Mouse (Mus musculus) lung, embryonic 16.5 days (tissue): ENCODE measurements around the gene Cox19. TPM values are rescaled to one million over a fixed set of nuclear protein-coding genes. Genes with fewer than 3 reads are reported as not detected.
A peak's percentile ranks its signal among the peaks of the same experiment; 100 is the strongest.

Source experiments
- ATAC-seq: fragments of 200-750 bp; cut with Nextera tagmentation; 2 replicates; pipeline ENCODE4 v1.8.0; 2017; ENCODE audit warnings: low read depth, mild to moderate bottlenecking, moderate library complexity
- H3K27ac ChIP-seq: fragments of 300-500 bp; sonication (generic); 2 replicates; pipeline ENCODE4 v1.5.1; 2014; ENCODE audit warnings: mild to moderate bottlenecking, control low read depth, low read length
- H3K27me3 ChIP-seq: fragments of 300-500 bp; sonication (generic); 2 replicates; pipeline ENCODE4 v1.6.1; 2014; ENCODE audit warnings: low read depth, low read length, mixed read lengths; ENCODE audit not compliant: control insufficient read depth, insufficient read depth
- H3K36me3 ChIP-seq: fragments of 300-500 bp; sonication (generic); 2 replicates; pipeline ENCODE4 v1.6.1; 2014; ENCODE audit warnings: low read length; ENCODE audit not compliant: control insufficient read depth, insufficient read depth
- H3K4me1 ChIP-seq: fragments of 300-500 bp; sonication (generic); replicated peaks from 2 replicates; pipeline ENCODE4 v1.6.1; 2014; ENCODE audit warnings: low read length, mixed read lengths; ENCODE audit not compliant: control insufficient read depth, insufficient read depth
- H3K4me2 ChIP-seq: fragments of 300-500 bp; sonication (generic); 2 replicates; pipeline ENCODE4 v1.6.1; 2014; ENCODE audit warnings: low read depth, low read length, control low read depth
- H3K4me3 ChIP-seq: fragments of 300-500 bp; sonication (generic); 2 replicates; pipeline ENCODE4 v1.5.1; 2014; ENCODE audit warnings: mild to moderate bottlenecking, low read length, control low read depth
- H3K9ac ChIP-seq: fragments of 300-500 bp; sonication (generic); 2 replicates; pipeline ENCODE4 v1.6.1; 2014; ENCODE audit warnings: low read length, control low read depth
- H3K9me3 ChIP-seq: fragments of 300-500 bp; sonication (generic); 2 replicates; pipeline ENCODE4 v1.6.1; 2016; ENCODE audit warnings: low read length; ENCODE audit not compliant: control insufficient read depth
- WGBS: fragments of 180-500 bp; shearing (Covaris S2); extraction: QIAGEN DNeasy Blood & Tissue Kit; methylation state at CpG from one replicate; pipeline ENCODE4 v1.1.7; 2014; 5-methylcytosine and 5-hydroxymethylcytosine counted together
- polyA plus RNA-seq: library from polyadenylated mRNA; unstranded; fragments of >200 nt; fragmentation: Nextera tagmentation; extraction: Ambion mirVana; gene quantifications from 2 replicates; pipeline ENCODE4 v1.2.1, GENCODE M21; 2015

Cox19 gene
- polyA plus RNA-seq, 1 experiment from 2014 or later: 79.8 TPM

- H3K9ac ChIP-seq: no peak overlapping the region
- 0 out of 2 replicates have a peak, but pooled peaks cover 3% of the 10 kb centered on the region for H3K4me1 ChIP-seq
- 83% methylated on average over 9 of the region's 9 CpGs for WGBS
These were observed 47.6 kb downstream of the Cox19 start for GRCm38 (mm10) chr5:139303646-139304061.

DNA sequence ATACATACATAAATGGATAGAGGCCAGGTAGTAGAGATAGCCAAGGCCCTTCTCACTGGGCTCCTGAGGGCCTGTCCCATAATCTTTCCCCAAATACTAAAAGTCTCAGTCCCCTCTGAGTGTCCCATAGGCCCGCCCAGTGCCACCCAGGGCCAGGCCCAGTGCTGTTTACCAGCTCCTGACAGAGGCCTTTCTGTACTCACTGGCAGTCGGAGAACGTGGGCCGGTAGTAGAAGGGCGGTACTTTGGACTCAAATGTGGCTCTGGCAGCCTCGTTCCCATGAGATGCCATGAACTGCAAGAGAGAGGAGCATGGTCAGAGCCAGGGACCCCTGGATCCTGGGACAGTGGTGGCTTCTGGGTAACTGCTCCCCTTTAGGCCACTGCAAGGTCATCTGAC is 49.1 kb downstream of the Cox19 start:
- Histone ChIP-seq H3K27ac (no peak overlapping the region), H3K4me2 (no peak overlapping the region), H3K9me3 (no peaks in the 10 kb centered on the region), H3K27me3 (no peaks in the 10 kb centered on the region), H3K4me1 (0 out of 2 replicates have a peak, but pooled peaks cover 3% of the 10 kb centered on the region), H3K4me3 (no peak overlapping the region), H3K9ac (no peak overlapping the region), H3K36me3 (no peaks in the 10 kb centered on the region)
- ATAC-seq: no peak
- WGBS: 92% methylated on average over 6 of the region's 6 CpGs

More at GRCm38 (mm10) chr5:139303646-139304061, 47.6 kb downstream of the Cox19 start:
- ATAC-seq: no peak
- Histone ChIP-seq H3K9me3 (no peaks in the 10 kb centered on the region), H3K4me2 (no peak overlapping the region), H3K36me3 (no peaks in the 10 kb centered on the region), H3K27me3 (no peaks in the 10 kb centered on the region), H3K4me3 (no peak overlapping the region), H3K27ac (no peak overlapping the region)

DNA sequence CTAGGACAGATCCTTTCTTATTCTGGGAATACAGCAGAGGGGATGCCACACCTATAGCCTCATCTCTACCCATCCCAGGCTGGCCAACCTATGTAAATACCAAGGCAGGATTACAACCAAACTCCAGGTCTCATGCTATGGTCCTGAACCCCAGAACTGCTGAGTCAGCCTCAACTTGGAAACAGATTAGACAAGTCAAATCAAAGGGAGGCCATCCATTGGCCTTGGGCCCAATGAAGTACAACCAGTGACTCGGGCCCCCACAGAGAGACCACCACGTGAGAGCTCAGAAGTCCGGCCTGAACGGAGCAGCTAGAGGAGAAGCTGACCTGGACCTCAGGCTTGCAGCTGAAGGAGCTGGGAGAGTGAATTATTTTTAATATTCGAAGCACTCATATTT is 53.5 kb downstream of the Cox19 start:
- no peak overlapping the region for H3K27ac ChIP-seq
- H3K9ac ChIP-seq: no peak overlapping the region
- no peak for ATAC-seq
- H3K4me1 ChIP-seq: 0 out of 2 replicates have a peak, but pooled peaks cover 3% of the 10 kb centered on the region
- H3K9me3 ChIP-seq: no peaks in the 10 kb centered on the region
- H3K36me3 ChIP-seq: no peaks in the 10 kb centered on the region
- H3K4me2 ChIP-seq: no peak overlapping the region
- 76% methylated on average over 5 of the region's 5 CpGs for WGBS
- no peaks in the 10 kb centered on the region for H3K27me3 ChIP-seq
- no peak overlapping the region for H3K4me3 ChIP-seq

GRCm38 (mm10) chr5:139297092-139297491 is 54.1 kb downstream of the Cox19 start:
- Histone ChIP-seq H3K9ac (no peak overlapping the region), H3K4me2 (no peak overlapping the region), H3K4me1 (0 out of 2 replicates have a peak, but pooled peaks cover 3% of the 10 kb centered on the region), H3K27ac (no peak overlapping the region), H3K9me3 (no peaks in the 10 kb centered on the region), H3K36me3 (no peaks in the 10 kb centered on the region), H3K4me3 (no peak overlapping the region), H3K27me3 (no peaks in the 10 kb centered on the region)
- no peak for ATAC-seq
- 89% methylated on average over 10 of the region's 10 CpGs for WGBS

DNA sequence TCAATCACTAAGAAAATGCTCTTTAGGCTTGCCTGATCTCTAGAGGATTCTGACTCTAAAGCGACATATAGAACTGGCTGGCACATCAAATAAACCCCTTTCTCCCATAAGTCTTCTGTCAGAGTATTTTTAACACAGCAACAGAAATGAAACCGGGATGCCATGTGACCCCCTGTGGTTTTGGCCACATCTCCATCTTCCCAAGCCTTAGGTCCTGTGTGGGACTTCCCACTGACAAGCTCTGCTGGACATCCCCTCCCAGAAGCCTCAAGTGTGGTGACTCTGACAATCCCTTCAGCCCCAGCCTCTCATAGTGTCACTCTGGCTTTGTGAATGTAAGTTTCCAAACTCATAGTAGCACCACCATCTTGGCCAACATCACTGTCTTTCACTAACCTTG is 57.1 kb downstream of the Cox19 start:
- H3K9ac ChIP-seq: no peak overlapping the region
- H3K4me1 ChIP-seq: no peaks in the 10 kb centered on the region
- H3K4me3 ChIP-seq: no peak overlapping the region
- H3K4me2 ChIP-seq: no peak overlapping the region
- no peak for ATAC-seq
- H3K9me3 ChIP-seq: no peaks in the 10 kb centered on the region
- no peaks in the 10 kb centered on the region for H3K36me3 ChIP-seq
- no peaks in the 10 kb centered on the region for H3K27me3 ChIP-seq
- no peak overlapping the region for H3K27ac ChIP-seq
- 75% methylated on average over 2 of the region's 2 CpGs for WGBS

GRCm38 (mm10) chr5:139291811-139292560 is 59.2 kb downstream of the Cox19 start:
- Histone ChIP-seq H3K27me3 (no peaks in the 10 kb centered on the region), H3K9ac (no peak overlapping the region), H3K36me3 (no peaks in the 10 kb centered on the region), H3K4me3 (no peak overlapping the region), H3K9me3 (no peaks in the 10 kb centered on the region), H3K4me1 (peaks cover 3% of the 10 kb centered on the region; the same call in 1 of the 2 replicates), H3K27ac (no peak overlapping the region), H3K4me2 (no peak overlapping the region)
- peak; percentile 12; the same call in 1 of the 2 replicates for ATAC-seq
- WGBS: 58% methylated on average over 6 of the region's 6 CpGs

- no peaks in the 10 kb centered on the region for H3K9me3 ChIP-seq
- ATAC-seq: no peak
- WGBS: 81% methylated on average over 12 of the region's 12 CpGs
These were observed 60.6 kb downstream of the Cox19 start for GRCm38 (mm10) chr5:139290467-139291259.

GRCm38 (mm10) chr5:139288591-139288990 is 62.6 kb downstream of the Cox19 start:
- no peak overlapping the region for H3K27ac ChIP-seq
- H3K27me3 ChIP-seq: no peaks in the 10 kb centered on the region
- WGBS: 74% methylated on average over 4 of the region's 4 CpGs
- no peak for ATAC-seq
- no peak overlapping the region for H3K4me3 ChIP-seq
- no peaks in the 10 kb centered on the region for H3K36me3 ChIP-seq
- peaks cover 19% of the 10 kb centered on the region for H3K4me1 ChIP-seq
- no peak overlapping the region for H3K9ac ChIP-seq
- no peaks in the 10 kb centered on the region for H3K9me3 ChIP-seq
- no peak overlapping the region for H3K4me2 ChIP-seq

More at GRCm38 (mm10) chr5:139290467-139291259, 60.6 kb downstream of the Cox19 start:
- H3K4me2 ChIP-seq: no peak overlapping the region
- no peaks in the 10 kb centered on the region for H3K27me3 ChIP-seq
- H3K4me3 ChIP-seq: no peak overlapping the region
- no peak overlapping the region for H3K9ac ChIP-seq
- H3K27ac ChIP-seq: no peak overlapping the region
- H3K4me1 ChIP-seq: peaks cover 15% of the 10 kb centered on the region
- no peaks in the 10 kb centered on the region for H3K36me3 ChIP-seq

- no peak overlapping the region for H3K4me3 ChIP-seq
- no peak overlapping the region for H3K4me2 ChIP-seq
- no peaks in the 10 kb centered on the region for H3K36me3 ChIP-seq
- H3K27ac ChIP-seq: no peak overlapping the region
- H3K4me1 ChIP-seq: peaks cover 19% of the 10 kb centered on the region
- H3K9ac ChIP-seq: no peak overlapping the region
- H3K9me3 ChIP-seq: no peaks in the 10 kb centered on the region
- H3K27me3 ChIP-seq: no peaks in the 10 kb centered on the region
- no peak for ATAC-seq
- WGBS: 79% methylated on average over 4 of the region's 4 CpGs
These were observed 63.4 kb downstream of the Cox19 start for GRCm38 (mm10) chr5:139287787-139288186.
